Mouse (Mus musculus) MN1 (cell line): ENCODE results near the gene Vmn2r25.
"Not testable (repeated sequence)": the region's sequence is repeated elsewhere in the genome, so short reads cannot be mapped to it uniquely, and the experiment has no call there.

Source experiments
- DNase-seq: peaks from one replicate; pipeline ENCODE4 v3.0.0-alpha.2; 2016; ENCODE audit warnings: low spot score

The Vmn2r25 gene

DNA sequence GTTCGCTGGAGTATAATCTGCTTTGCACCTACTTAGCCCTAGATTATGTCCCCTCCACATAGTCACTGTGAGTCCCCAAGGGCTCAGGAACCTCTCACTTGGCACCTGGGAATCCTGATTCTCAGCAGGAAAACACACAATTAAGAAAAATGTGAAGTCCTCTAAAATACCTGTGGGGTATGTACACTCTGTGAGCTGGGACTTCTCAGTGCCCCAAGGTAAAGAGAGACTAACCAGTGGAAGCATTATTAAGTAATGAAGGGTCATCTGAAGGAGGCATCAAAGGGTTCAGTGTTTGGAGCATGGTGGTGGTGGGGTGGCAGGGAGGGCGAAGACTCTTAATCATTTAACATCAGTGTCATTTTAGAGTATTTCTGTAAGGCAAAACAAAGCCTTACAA lies at the start of gene Vmn2r25:
TSS of gene Vmn2r25 (minus strand) at position 101 of the 400 bp plus-strand sequence.
- not testable (repeated sequence) for DNase-seq

DNA sequence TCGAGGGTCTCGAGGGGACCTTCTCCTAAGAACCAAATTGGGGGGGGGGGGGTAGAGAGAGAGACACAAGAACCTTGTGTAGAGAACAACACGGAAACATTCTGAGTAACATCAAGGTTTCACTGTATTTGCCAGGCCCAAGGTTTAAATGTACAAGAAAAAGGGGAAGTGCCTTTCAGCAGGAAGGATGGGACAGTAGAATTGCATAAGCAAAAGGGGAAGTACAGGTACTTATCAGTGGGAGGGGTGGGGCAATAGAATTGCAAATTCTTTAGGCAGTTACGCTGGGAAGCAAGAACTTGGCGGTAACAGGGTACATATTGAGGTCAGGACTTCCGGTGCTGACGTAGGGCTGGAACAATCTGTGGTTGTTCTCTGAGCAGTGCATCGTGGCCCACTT lies 33.3 kb downstream of the Vmn2r25 start:
- DNase-seq: no peak

DNA sequence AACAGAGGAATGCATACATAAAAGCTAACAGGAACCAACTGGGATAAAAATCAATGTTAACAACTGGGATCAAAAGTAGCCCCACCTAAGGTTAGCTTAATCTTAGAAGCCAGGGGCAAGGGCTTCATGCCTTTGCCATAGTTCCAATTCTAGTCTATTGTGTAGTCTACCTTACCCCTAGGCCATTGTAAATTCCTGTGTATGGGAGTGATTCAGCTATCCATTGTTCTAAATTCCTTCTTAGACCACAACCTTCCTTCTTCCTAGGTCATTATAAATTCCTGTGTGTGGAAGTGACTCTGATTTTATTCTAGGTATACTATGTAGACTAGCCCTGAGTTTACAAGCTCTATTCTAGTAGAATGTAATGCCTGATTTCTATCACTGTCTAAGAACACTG lies 43.0 kb downstream of the Vmn2r25 start:
- not testable (repeated sequence) for DNase-seq

DNA sequence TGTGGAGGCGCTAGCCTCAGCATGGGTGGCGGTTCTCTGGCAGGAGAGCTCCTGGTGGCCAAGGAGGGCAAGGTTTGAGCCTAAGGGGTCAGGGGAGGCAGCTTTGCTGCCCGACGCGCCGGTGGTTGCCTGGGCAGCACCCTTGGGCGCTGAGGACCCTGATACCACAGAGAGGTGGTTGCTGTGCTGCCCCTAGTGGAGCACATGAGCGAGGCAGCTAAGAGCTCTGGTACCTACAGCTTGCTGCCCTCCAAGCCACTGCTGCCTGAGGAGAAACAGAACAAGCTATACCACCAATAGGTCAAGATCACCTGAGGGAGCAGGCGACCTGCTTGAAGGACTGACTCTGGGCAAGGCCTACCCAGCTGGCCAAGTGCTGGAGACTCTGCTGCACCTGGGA lies 59.5 kb downstream of the Vmn2r25 start:
- no peak for DNase-seq

DNA sequence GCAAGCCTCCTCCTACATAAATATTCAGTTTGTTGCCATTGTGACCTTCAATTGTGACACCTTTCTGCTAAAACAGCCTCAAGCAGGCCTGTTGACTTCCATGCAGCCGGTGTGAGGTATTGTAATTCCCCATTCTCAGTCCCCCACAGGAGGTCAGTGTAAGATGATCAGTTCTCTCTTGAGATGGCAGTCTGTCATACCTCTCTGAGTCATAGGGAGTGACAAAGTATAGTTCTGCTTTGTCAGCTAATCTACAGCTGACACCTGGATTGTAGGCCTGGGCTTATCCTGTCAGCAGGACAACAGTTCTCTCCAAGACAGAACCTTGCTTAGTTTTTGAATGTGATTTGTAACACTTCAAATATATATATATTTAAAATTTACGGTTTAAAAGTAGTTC lies 68.4 kb downstream of the Vmn2r25 start:
- DNase-seq: no peak

DNA sequence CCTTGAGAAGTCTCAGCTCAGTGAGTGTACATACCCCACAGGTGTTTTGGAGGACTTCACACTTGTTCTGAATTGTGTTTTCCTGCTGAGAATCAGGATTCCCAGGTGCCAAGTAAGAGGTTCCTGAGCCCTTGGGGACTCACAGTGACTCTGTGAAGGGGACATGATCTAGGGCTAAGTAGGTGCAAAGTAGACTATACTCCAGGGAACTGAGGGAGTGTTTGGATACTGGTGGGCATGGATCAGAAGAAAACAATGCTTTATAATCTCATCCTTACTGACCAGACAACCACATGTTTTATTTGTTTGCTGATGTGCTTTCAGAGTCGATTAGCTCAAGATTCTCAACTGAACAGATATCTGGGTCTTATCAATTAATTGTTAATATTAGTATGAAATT lies 74.7 kb downstream of the Vmn2r25 start, which contains the start of gene Vmn2r24:
TSS of gene Vmn2r24 (plus strand) at position 301 of the 400 bp plus-strand sequence.
- DNase-seq: no peak
